Mouse (Mus musculus) MEL (cell line): ENCODE data around the gene Zbtb20. TPM values are rescaled to one million over a fixed set of nuclear protein-coding genes. Genes with fewer than 3 reads are reported as not detected.

ENCODE experiments used
- DNase-seq: peaks from one replicate; pipeline ENCODE4 v3.0.0; 2011; ENCODE audit warnings: low read depth, low spot score
- H3K27ac ChIP-seq: 2 replicates; pipeline ENCODE4 v1.5.1; 2012; ENCODE audit warnings: low read depth, mild to moderate bottlenecking, control low read depth, low read length, moderate library complexity; ENCODE audit not compliant: control insufficient read depth
- H3K27me3 ChIP-seq, 2 experiments: fragments of 150-350 bp in 1 of 2; sonication (generic) in 1 of 2; 2 replicates each; pipeline ENCODE4 v1.6.1; 2012; ENCODE audit warnings: low read length in 2 of 2, mild to moderate bottlenecking in 2 of 2, improper control_type of control experiment in 1 of 2, moderate library complexity in 1 of 2; ENCODE audit not compliant: insufficient read depth in 2 of 2, control insufficient read depth in 1 of 2
- H3K36me3 ChIP-seq, 2 experiments: 2 replicates each; pipeline ENCODE4 v1.6.1; 2012 to 2014; ENCODE audit warnings: low read length in 2 of 2, improper control_type of control experiment in 1 of 2, inconsistent platforms in 1 of 2, mild to moderate bottlenecking in 1 of 2; ENCODE audit not compliant: insufficient read depth in 2 of 2, control insufficient read depth in 1 of 2
- H3K4me1 ChIP-seq, 2 experiments: fragments of 150-350 bp in 1 of 2; sonication (generic) in 1 of 2; 2 replicates each; pipeline ENCODE4 v1.6.1; 2012; ENCODE audit warnings: low read length in 2 of 2, improper control_type of control experiment in 1 of 2, mild to moderate bottlenecking in 1 of 2; ENCODE audit not compliant: insufficient read depth in 2 of 2, control insufficient read depth in 1 of 2
- H3K4me3 ChIP-seq, 2 experiments: fragments of 150-350 bp in 1 of 2; sonication (generic) in 1 of 2; 2 replicates each; pipeline ENCODE4 v1.5.1; 2012; ENCODE audit warnings: low read depth in 2 of 2, low read length in 2 of 2, mild to moderate bottlenecking in 2 of 2, moderate library complexity in 2 of 2, control low read depth in 1 of 2, improper control_type of control experiment in 1 of 2; ENCODE audit not compliant: control insufficient read depth in 1 of 2, insufficient read depth in 1 of 2
- H3K79me2 ChIP-seq: 2 replicates; pipeline ENCODE4 v1.6.1; 2012; ENCODE audit warnings: mild to moderate bottlenecking, low read length, moderate library complexity; ENCODE audit not compliant: control insufficient read depth, poor library complexity, insufficient read depth
- H3K9ac ChIP-seq: 2 replicates; pipeline ENCODE4 v1.6.1; 2012; ENCODE audit warnings: low read depth, mild to moderate bottlenecking, control low read depth, low read length, moderate library complexity; ENCODE audit not compliant: control insufficient read depth, poor library complexity, severe bottlenecking
- H3K9me3 ChIP-seq: fragments of 150-350 bp; sonication (generic); replicated peaks from 2 replicates; pipeline ENCODE4 v1.6.1; 2012; ENCODE audit warnings: mild to moderate bottlenecking, low read length, improper control_type of control experiment, moderate library complexity; ENCODE audit not compliant: insufficient read depth
- BHLHE40 ChIP-seq: IDR thresholded peaks from 2 replicates; pipeline ENCODE4 v1.6.1; 2012; ENCODE audit warnings: low read depth, mild to moderate bottlenecking, inconsistent platforms, low read length, improper control_type of control experiment, borderline replicate concordance
- CHD1 ChIP-seq: IDR thresholded peaks from 2 replicates; pipeline ENCODE4 v1.6.1; 2012; ENCODE audit warnings: low read depth, mild to moderate bottlenecking, inconsistent platforms, low read length, improper control_type of control experiment
- CHD2 ChIP-seq: IDR thresholded peaks from 2 replicates; pipeline ENCODE4 v1.6.1; 2011; ENCODE audit warnings: low read length, improper control_type of control experiment
- EP300 ChIP-seq, 2 experiments: IDR thresholded peaks; 2 replicates each; pipeline ENCODE4 v1.6.1; 2011; ENCODE audit warnings: improper control_type of control experiment in 2 of 2, low read length in 2 of 2, low read depth in 1 of 2, mild to moderate bottlenecking in 1 of 2
- ETS1 ChIP-seq: IDR thresholded peaks from 2 replicates; pipeline ENCODE4 v1.6.1; 2012; ENCODE audit warnings: low read depth, mild to moderate bottlenecking, inconsistent platforms, low read length, improper control_type of control experiment, moderate library complexity
- GABPA ChIP-seq: IDR thresholded peaks from 2 replicates; pipeline ENCODE4 v1.6.1; 2012; ENCODE audit warnings: low read depth, mild to moderate bottlenecking, inconsistent platforms, low read length, improper control_type of control experiment, moderate library complexity
- GATA1 ChIP-seq: IDR thresholded peaks from 2 replicates; pipeline ENCODE4 v1.6.1; 2011; ENCODE audit warnings: low read depth, low read length, improper control_type of control experiment
- HCFC1 ChIP-seq: IDR thresholded peaks from 2 replicates; pipeline ENCODE4 v1.6.1; 2012; ENCODE audit warnings: low read depth, mild to moderate bottlenecking, inconsistent platforms, low read length, improper control_type of control experiment, moderate library complexity
- JUND ChIP-seq: IDR thresholded peaks from 2 replicates; pipeline ENCODE4 v1.6.1; 2011; ENCODE audit warnings: low read depth, mild to moderate bottlenecking, improper control_type of control experiment, low read length
- KAT2A ChIP-seq: conservative IDR thresholded peaks from 2 replicates; pipeline ENCODE4 v1.6.1; 2012; ENCODE audit warnings: low read depth, low read length, improper control_type of control experiment, inconsistent platforms
- MAX ChIP-seq: IDR thresholded peaks from 2 replicates; pipeline ENCODE4 v1.6.1; 2011; ENCODE audit warnings: low read length, improper control_type of control experiment
- MEF2A ChIP-seq: IDR thresholded peaks from 2 replicates; pipeline ENCODE4 v1.6.1; 2014; ENCODE audit warnings: low read depth, mild to moderate bottlenecking, inconsistent platforms, low read length, improper control_type of control experiment; ENCODE audit not compliant: poor library complexity, insufficient replicate concordance, severe bottlenecking; ENCODE audit errors: extremely low read depth
- MYB ChIP-seq: IDR thresholded peaks from 2 replicates; pipeline ENCODE4 v1.6.1; 2011; ENCODE audit warnings: mild to moderate bottlenecking, low read depth, low read length, improper control_type of control experiment
- MYC ChIP-seq: IDR thresholded peaks from 2 replicates; pipeline ENCODE4 v1.6.1; 2011; ENCODE audit warnings: low read depth, mild to moderate bottlenecking, low read length, improper control_type of control experiment, moderate library complexity
- NELFE ChIP-seq: IDR thresholded peaks from 2 replicates; pipeline ENCODE4 v1.6.1; 2011; ENCODE audit warnings: low read depth, low read length, improper control_type of control experiment
- POLR2AphosphoS2 ChIP-seq: IDR thresholded peaks from 2 replicates; pipeline ENCODE4 v1.6.1; 2011; ENCODE audit warnings: low read length, improper control_type of control experiment
- RAD21 ChIP-seq: IDR thresholded peaks from 2 replicates; pipeline ENCODE4 v1.6.1; 2011; ENCODE audit warnings: mild to moderate bottlenecking, low read depth, low read length, improper control_type of control experiment
- RCOR1 ChIP-seq: IDR thresholded peaks from 2 replicates; pipeline ENCODE4 v1.6.1; 2012; ENCODE audit warnings: low read depth, mild to moderate bottlenecking, inconsistent platforms, low read length, improper control_type of control experiment
- SIN3A ChIP-seq: IDR thresholded peaks from 2 replicates; pipeline ENCODE4 v1.6.1; 2012; ENCODE audit warnings: low read length, improper control_type of control experiment, inconsistent platforms
- TAL1 ChIP-seq: IDR thresholded peaks from 2 replicates; pipeline ENCODE4 v1.6.1; 2012; ENCODE audit warnings: mild to moderate bottlenecking, inconsistent platforms, low read length, moderate library complexity, mixed read lengths
- TCF12 ChIP-seq: IDR thresholded peaks from 2 replicates; pipeline ENCODE4 v1.6.1; 2014; ENCODE audit warnings: low read depth, mild to moderate bottlenecking, inconsistent platforms, low read length, improper control_type of control experiment, moderate library complexity
- USF1 ChIP-seq: IDR thresholded peaks from 2 replicates; pipeline ENCODE4 v1.6.1; 2014; ENCODE audit warnings: low read depth, mild to moderate bottlenecking, inconsistent platforms, low read length, improper control_type of control experiment, moderate library complexity
- USF2 ChIP-seq, 2 experiments: IDR thresholded peaks; 2 replicates each; pipeline ENCODE4 v1.6.1; 2011 to 2012; ENCODE audit warnings: improper control_type of control experiment in 2 of 2, low read length in 2 of 2, borderline replicate concordance in 1 of 2, inconsistent platforms in 1 of 2, low read depth in 1 of 2, mild to moderate bottlenecking in 1 of 2; ENCODE audit not compliant: insufficient read depth in 1 of 2
- ZMIZ1 ChIP-seq: IDR thresholded peaks from 2 replicates; pipeline ENCODE4 v1.6.1; 2012; ENCODE audit warnings: low read depth, mild to moderate bottlenecking, inconsistent platforms, low read length, improper control_type of control experiment, moderate library complexity
- ZNF384 ChIP-seq: IDR thresholded peaks from 2 replicates; pipeline ENCODE4 v1.6.1; 2012; ENCODE audit warnings: low read depth, mild to moderate bottlenecking, inconsistent platforms, low read length, improper control_type of control experiment
- polyA plus RNA-seq, 2 experiments: library from polyadenylated mRNA; stranded (reverse) in 1 of 2; unstranded in 1 of 2; fragments of >175 nt in 1 of 2; fragments of >200 nt in 1 of 2; gene quantifications; 2 replicates each; pipeline versions ENCODE4 v1.2.1 to v1.2.4; 2012; ENCODE audit warnings: low replicate concordance in 2 of 2, low read depth in 1 of 2; ENCODE audit not compliant: insufficient read length in 2 of 2, insufficient read depth in 1 of 2, missing spikeins in 1 of 2
- total RNA-seq: library from RNA; depleted of rRNA; stranded (reverse); fragments of 300-350 nt; gene quantifications from 2 replicates; pipeline ENCODE4 v1.2.3, GENCODE M21; 2012

Gene Zbtb20
- total and polyA plus RNA-seq, 3 experiments: 0.17 to 0.27 TPM; not detected in 1

GRCm38 (mm10) chr16:43462470-43463455, 587.1 kb downstream of the Zbtb20 start:
- Histone ChIP-seq H3K4me1 (no peaks in the 10 kb centered on the region), H3K36me3 (no peaks in the 10 kb centered on the region), H3K4me3 (no peak overlapping the region), H3K79me2 (no peaks in the 10 kb centered on the region), H3K9me3 (no peaks in the 10 kb centered on the region), H3K27ac (no peak overlapping the region), H3K9ac (no peak overlapping the region), H3K27me3 (peaks cover 4 to 9% of the 10 kb centered on the region in 2 experiments)
- no peak for TF ChIP-seq GATA1
- TF ChIP-seq JUND: no peak
- TF ChIP-seq POLR2AphosphoS2: no peak
- TF ChIP-seq GABPA: no peak
- no peak for TF ChIP-seq ZNF384
- TF ChIP-seq MYC: no peak
- TF ChIP-seq HCFC1: no peak
- no peak for TF ChIP-seq USF1
- no peak for TF ChIP-seq SIN3A
- no peak for TF ChIP-seq MEF2A
- no peak for TF ChIP-seq BHLHE40
- no peak for TF ChIP-seq EP300 (IDR thresholded peaks at IDR 0.05; ENCODE audit: low read depth in 1 of 2, low read length in 2 of 2)
- no peak for TF ChIP-seq TAL1
- no peak for TF ChIP-seq CHD2
- TF ChIP-seq RCOR1: no peak
- DNase-seq: no peak

GRCm38 (mm10) chr16:43463684-43464475, 588.2 kb downstream of the Zbtb20 start:
- Histone ChIP-seq H3K9me3 (no peaks in the 10 kb centered on the region), H3K4me1 (no peaks in the 10 kb centered on the region), H3K9ac (no peak overlapping the region), H3K27ac (no peak overlapping the region), H3K79me2 (no peaks in the 10 kb centered on the region), H3K4me3 (no peak overlapping the region), H3K27me3 (peaks cover 4 to 9% of the 10 kb centered on the region in 2 experiments), H3K36me3 (no peaks in the 10 kb centered on the region)
- no peak for DNase-seq
- no peak for TF ChIP-seq GABPA
- TF ChIP-seq SIN3A: no peak
- TF ChIP-seq MYB: no peak
- TF ChIP-seq KAT2A: no peak
- TF ChIP-seq ZMIZ1: no peak
- no peak for TF ChIP-seq USF2 (IDR thresholded peaks at IDR 0.05; ENCODE audit: borderline replicate concordance in 1 of 2, insufficient read depth in 1 of 2, low read depth in 1 of 2, low read length in 2 of 2)
- TF ChIP-seq ZNF384: no peak
- TF ChIP-seq RCOR1: no peak
- no peak for TF ChIP-seq NELFE
- TF ChIP-seq MAX: no peak
- TF ChIP-seq MEF2A: no peak
- TF ChIP-seq MYC: no peak
- TF ChIP-seq ETS1: no peak
- TF ChIP-seq TCF12: no peak
- TF ChIP-seq CHD1: no peak
- no peak for TF ChIP-seq RAD21
- no peak for TF ChIP-seq JUND
- no peak for TF ChIP-seq TAL1
- no peak for TF ChIP-seq HCFC1
- TF ChIP-seq EP300 (IDR thresholded peaks at IDR 0.05; ENCODE audit: low read depth in 1 of 2, low read length in 2 of 2): no peak
